Mouse (Mus musculus) heart, embryonic 12.5 days (tissue): ENCODE results near the gene Entpd1. TPM values are rescaled to one million over a fixed set of nuclear protein-coding genes. Genes with fewer than 3 reads are reported as not detected.

ENCODE experiments used
- ATAC-seq: fragments of 200-750 bp; cut with Nextera tagmentation; 2 replicates; pipeline ENCODE4 v1.8.0; 2017; ENCODE audit warnings: moderate TSS enrichment, moderate library complexity; ENCODE audit not compliant: insufficient number of reproducible peaks, low FRiP score
- H3K27ac ChIP-seq: fragments of 300-500 bp; sonication (generic); 2 replicates; pipeline ENCODE4 v1.5.1; 2016; ENCODE audit warnings: mild to moderate bottlenecking, moderate library complexity; ENCODE audit not compliant: poor library complexity, severe bottlenecking
- H3K27me3 ChIP-seq: fragments of 300-500 bp; sonication (generic); replicated peaks from 2 replicates; pipeline ENCODE4 v1.6.1; 2016; ENCODE audit warnings: mild to moderate bottlenecking, moderate library complexity
- H3K36me3 ChIP-seq: fragments of 300-500 bp; sonication (generic); 2 replicates; pipeline ENCODE4 v1.6.1; 2016; ENCODE audit warnings: mild to moderate bottlenecking, moderate library complexity
- H3K4me1 ChIP-seq: fragments of 300-500 bp; sonication (generic); replicated peaks from 2 replicates; pipeline ENCODE4 v1.6.1; 2016; ENCODE audit warnings: mild to moderate bottlenecking
- H3K4me2 ChIP-seq: fragments of 300-500 bp; sonication (generic); 2 replicates; pipeline ENCODE4 v1.6.1; 2016; ENCODE audit warnings: mild to moderate bottlenecking, moderate library complexity
- H3K4me3 ChIP-seq: fragments of 300-500 bp; sonication (generic); 2 replicates; pipeline ENCODE4 v1.5.1; 2016; ENCODE audit warnings: mild to moderate bottlenecking
- H3K9ac ChIP-seq: fragments of 300-500 bp; sonication (generic); 2 replicates; pipeline ENCODE4 v1.6.1; 2016; ENCODE audit warnings: mild to moderate bottlenecking, moderate library complexity
- H3K9me3 ChIP-seq: fragments of 300-500 bp; sonication (generic); replicated peaks from 2 replicates; pipeline ENCODE4 v1.6.1; 2016; ENCODE audit warnings: mild to moderate bottlenecking, moderate library complexity
- WGBS: fragments of 180-500 bp; shearing (Covaris S2); methylation state at CpG from one replicate; pipeline ENCODE4 v1.1.7; 2016; 5-methylcytosine and 5-hydroxymethylcytosine counted together
- polyA plus RNA-seq: library from polyadenylated mRNA; unstranded; fragments of >200 nt; fragmentation: Nextera tagmentation; extraction: Ambion mirVana; gene quantifications from 2 replicates; pipeline ENCODE4 v1.2.1, GENCODE M21; 2016

The Entpd1 gene
- polyA plus RNA-seq, 1 experiment from 2014 or later = 10.9 TPM

- peaks cover 19% of the 10 kb centered on the region for H3K4me1 ChIP-seq
- peak; percentile 66; the same call in 1 of the 2 replicates for ATAC-seq
- 51% methylated on average over 13 of the region's 13 CpGs for WGBS
- no peak overlapping the region for H3K9ac ChIP-seq
- H3K27me3 ChIP-seq = no peaks in the 10 kb centered on the region
- peak overlapping the region; percentile 9 for H3K27ac ChIP-seq
- H3K4me2 ChIP-seq = no peak overlapping the region
- H3K36me3 ChIP-seq = no peaks in the 10 kb centered on the region
- H3K4me3 ChIP-seq = no peak overlapping the region
- no peaks in the 10 kb centered on the region for H3K9me3 ChIP-seq
These were observed 86.1 kb downstream of the Entpd1 start for GRCm38 (mm10) chr19:40698103-40698853.

GRCm38 (mm10) chr19:40699816-40700215 lies 87.7 kb downstream of the Entpd1 start:
- WGBS = 73% methylated on average over 5 of the region's 5 CpGs
- Histone ChIP-seq H3K27me3 (no peaks in the 10 kb centered on the region), H3K4me3 (no peak overlapping the region), H3K27ac (no peak overlapping the region), H3K36me3 (no peaks in the 10 kb centered on the region), H3K4me1 (peaks cover 19% of the 10 kb centered on the region), H3K9me3 (no peaks in the 10 kb centered on the region), H3K4me2 (no peak overlapping the region), H3K9ac (no peak overlapping the region)
- ATAC-seq = no peak

GRCm38 (mm10) chr19:40702406-40702805 lies 90.2 kb downstream of the Entpd1 start:
- H3K27ac ChIP-seq = no peak overlapping the region
- no peaks in the 10 kb centered on the region for H3K9me3 ChIP-seq
- 0 out of 2 replicates have a peak, but pooled peaks have one; percentile 56 for ATAC-seq
- no peaks in the 10 kb centered on the region for H3K27me3 ChIP-seq
- H3K4me3 ChIP-seq = no peak overlapping the region
- WGBS = 57% methylated on average over 4 of the region's 4 CpGs
- H3K4me2 ChIP-seq = no peak overlapping the region
- no peaks in the 10 kb centered on the region for H3K36me3 ChIP-seq
- H3K9ac ChIP-seq = no peak overlapping the region
- peaks cover 21% of the 10 kb centered on the region for H3K4me1 ChIP-seq

GRCm38 (mm10) chr19:40712889-40713628 lies 100.9 kb downstream of the Entpd1 start:
- no peak for ATAC-seq
- Histone ChIP-seq H3K4me1 (peaks cover 8% of the 10 kb centered on the region), H3K9me3 (no peaks in the 10 kb centered on the region), H3K4me3 (no peak overlapping the region), H3K4me2 (no peak overlapping the region), H3K9ac (no peak overlapping the region), H3K27me3 (no peaks in the 10 kb centered on the region), H3K36me3 (0 out of 2 replicates have a peak, but pooled peaks cover 4% of the 10 kb centered on the region), H3K27ac (no peak overlapping the region)
- whole genome bisulfite sequencing = 74% methylated on average over 16 of the region's 16 CpGs

GRCm38 (mm10) chr19:40714700-40715099 lies 102.5 kb downstream of the Entpd1 start:
- no peak for ATAC-seq
- H3K27me3 ChIP-seq = no peaks in the 10 kb centered on the region
- WGBS = 64% methylated on average over 5 of the region's 5 CpGs
- no peak overlapping the region for H3K4me3 ChIP-seq
- H3K4me1 ChIP-seq = peaks cover 9% of the 10 kb centered on the region
- H3K9me3 ChIP-seq = no peaks in the 10 kb centered on the region
- H3K9ac ChIP-seq = no peak overlapping the region
- no peak overlapping the region for H3K27ac ChIP-seq
- no peak overlapping the region for H3K4me2 ChIP-seq
- 0 out of 2 replicates have a peak, but pooled peaks cover 4% of the 10 kb centered on the region for H3K36me3 ChIP-seq

- H3K27me3 ChIP-seq = no peaks in the 10 kb centered on the region
- no peaks in the 10 kb centered on the region for H3K36me3 ChIP-seq
- H3K27ac ChIP-seq = no peak overlapping the region
- H3K4me3 ChIP-seq = no peak overlapping the region
- H3K4me1 ChIP-seq = peaks cover 22% of the 10 kb centered on the region
- H3K9ac ChIP-seq = no peak overlapping the region
- ATAC-seq = no peak
- 39% methylated on average over 6 of the region's 6 CpGs for WGBS
- H3K4me2 ChIP-seq = no peak overlapping the region; the same call in 1 of the 2 replicates
- H3K9me3 ChIP-seq = no peaks in the 10 kb centered on the region
These were observed 104.8 kb downstream of the Entpd1 start for GRCm38 (mm10) chr19:40716981-40717380.

GRCm38 (mm10) chr19:40719439-40720105 lies 107.4 kb downstream of the Entpd1 start:
- peaks cover 22% of the 10 kb centered on the region for H3K4me1 ChIP-seq
- H3K9ac ChIP-seq = no peak overlapping the region
- H3K36me3 ChIP-seq = no peaks in the 10 kb centered on the region
- H3K27ac ChIP-seq = no peak overlapping the region
- H3K4me2 ChIP-seq = no peak overlapping the region
- no peak for ATAC-seq
- no peak overlapping the region for H3K4me3 ChIP-seq
- whole genome bisulfite sequencing = 38% methylated on average over 11 of the region's 11 CpGs
- no peaks in the 10 kb centered on the region for H3K27me3 ChIP-seq
- H3K9me3 ChIP-seq = no peaks in the 10 kb centered on the region

- no peak overlapping the region for H3K9ac ChIP-seq
- ATAC-seq = no peak
- H3K4me1 ChIP-seq = peaks cover 22% of the 10 kb centered on the region
- no peak overlapping the region; the same call in 1 of the 2 replicates for H3K4me2 ChIP-seq
- H3K27ac ChIP-seq = no peak overlapping the region
- no peaks in the 10 kb centered on the region for H3K27me3 ChIP-seq
- H3K4me3 ChIP-seq = no peak overlapping the region
- no peaks in the 10 kb centered on the region for H3K36me3 ChIP-seq
- no peaks in the 10 kb centered on the region for H3K9me3 ChIP-seq
- 55% methylated on average over 12 of the region's 12 CpGs for WGBS
These were observed 108.2 kb downstream of the Entpd1 start for GRCm38 (mm10) chr19:40720381-40720780.

GRCm38 (mm10) chr19:40722137-40723038 lies 110.2 kb downstream of the Entpd1 start:
- Histone ChIP-seq H3K36me3 (no peaks in the 10 kb centered on the region), H3K9ac (no peak overlapping the region), H3K27ac (no peak overlapping the region), H3K4me3 (no peak overlapping the region), H3K4me2 (no peak overlapping the region), H3K4me1 (peaks cover 14% of the 10 kb centered on the region), H3K27me3 (no peaks in the 10 kb centered on the region), H3K9me3 (no peaks in the 10 kb centered on the region)
- ATAC-seq = no peak
- WGBS = 53% methylated on average over 11 of the region's 11 CpGs

GRCm38 (mm10) chr19:40723516-40723915 lies 111.3 kb downstream of the Entpd1 start:
- H3K4me3 ChIP-seq = no peak overlapping the region
- no peaks in the 10 kb centered on the region for H3K27me3 ChIP-seq
- ATAC-seq = no peak
- no peaks in the 10 kb centered on the region for H3K9me3 ChIP-seq
- 55% methylated on average over 10 of the region's 10 CpGs for WGBS
- H3K4me2 ChIP-seq = no peak overlapping the region
- H3K9ac ChIP-seq = no peak overlapping the region
- H3K36me3 ChIP-seq = no peaks in the 10 kb centered on the region
- H3K4me1 ChIP-seq = peaks cover 14% of the 10 kb centered on the region
- no peak overlapping the region for H3K27ac ChIP-seq
